Mouse (Mus musculus) C2C12 (cell line): ENCODE results near the gene Lim2.

Source experiments
- CTCF ChIP-seq: IDR thresholded peaks from one replicate; pipeline ENCODE4 v1.5.1; 2011; ENCODE audit not compliant: control insufficient read depth, insufficient read depth, insufficient read length
- USF1 ChIP-seq: IDR thresholded peaks from one replicate; pipeline ENCODE4 v1.6.1; 2011; ENCODE audit warnings: low read depth, mild to moderate bottlenecking, control low read depth, moderate library complexity

GRCm38 (mm10) chr7:43441071-43441470 lies 13.6 kb downstream of the Lim2 start:
- TF ChIP-seq CTCF (no peak), USF1 (no peak)
